Mouse (Mus musculus) erythroblast, embryonic 14.5 days (primary cell): ENCODE measurements around the gene Gm20481.

Experiments
- GATA1 ChIP-seq: IDR thresholded peaks from 2 replicates; pipeline ENCODE4 v1.6.1; 2012; ENCODE audit warnings: low read length, inconsistent platforms, mixed read lengths
- TAL1 ChIP-seq: IDR thresholded peaks from 3 replicates; pipeline ENCODE4 v1.6.1; 2012; ENCODE audit warnings: low read length, inconsistent platforms, mixed read lengths

- no peak for TF ChIP-seq TAL1
- TF ChIP-seq GATA1 = no peak
Measured at GRCm38 (mm10) chr17:34962841-34963240, 6.9 kb upstream of the Gm20481 start.
